Mouse (Mus musculus) 3T3-L1 (cell line): ENCODE data around the gene Tbl2.

ENCODE experiments used
- DNase-seq: peaks from one replicate; pipeline ENCODE4 v3.0.0-alpha.2; 2015; ENCODE audit warnings: low read depth, low spot score

Gene Tbl2

GRCm38 (mm10) chr5:135149820-135150178, 342 bp downstream of the Tbl2 start:
- DNase-seq, result peak; percentile 32

- peak; percentile 31 for DNase-seq
Measured at GRCm38 (mm10) chr5:135156496-135156895, 7.0 kb downstream of the Tbl2 start.

DNA sequence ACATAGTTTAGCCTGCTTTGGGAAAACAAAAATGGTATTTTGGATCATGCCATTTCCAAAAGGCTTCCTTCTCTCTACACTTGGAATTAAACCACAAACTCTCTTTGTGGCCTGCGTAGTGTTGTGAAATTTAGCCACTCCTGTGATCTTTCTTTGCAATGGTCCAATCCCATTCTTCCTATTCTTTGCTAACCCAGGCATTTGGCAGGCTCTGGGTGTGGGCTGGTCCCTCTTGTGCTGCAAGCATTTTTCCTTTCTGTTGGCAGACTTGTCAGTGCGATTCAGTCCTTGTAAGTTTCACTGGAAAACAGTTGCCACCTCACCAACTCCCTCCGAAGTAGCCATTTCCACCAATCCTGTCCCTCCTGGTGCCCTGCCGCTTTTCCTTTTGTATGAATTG, 11.8 kb downstream of the Tbl2 start:
- DNase-seq, result peak; percentile 56

DNA sequence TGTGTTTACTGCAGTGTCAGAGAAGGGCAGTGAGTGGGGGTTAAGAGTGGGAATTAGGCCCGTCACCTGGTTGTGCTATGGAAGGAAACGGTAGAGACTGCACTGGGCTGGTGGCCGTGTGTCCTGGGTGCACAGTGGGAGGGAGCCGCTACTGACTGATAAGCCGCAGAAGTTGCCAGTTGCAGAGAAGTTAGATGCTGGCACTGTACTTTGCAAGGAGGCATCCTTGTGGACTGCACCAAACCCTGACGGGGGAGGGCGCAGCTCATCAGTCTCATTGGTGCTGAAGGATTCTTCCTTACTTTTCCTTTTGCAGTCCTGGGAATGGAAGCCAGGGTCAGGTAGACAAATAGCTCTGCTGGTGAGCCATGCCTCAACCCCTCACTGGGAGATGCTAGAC, 12.2 kb downstream of the Tbl2 start:
- no peak for DNase-seq

DNA sequence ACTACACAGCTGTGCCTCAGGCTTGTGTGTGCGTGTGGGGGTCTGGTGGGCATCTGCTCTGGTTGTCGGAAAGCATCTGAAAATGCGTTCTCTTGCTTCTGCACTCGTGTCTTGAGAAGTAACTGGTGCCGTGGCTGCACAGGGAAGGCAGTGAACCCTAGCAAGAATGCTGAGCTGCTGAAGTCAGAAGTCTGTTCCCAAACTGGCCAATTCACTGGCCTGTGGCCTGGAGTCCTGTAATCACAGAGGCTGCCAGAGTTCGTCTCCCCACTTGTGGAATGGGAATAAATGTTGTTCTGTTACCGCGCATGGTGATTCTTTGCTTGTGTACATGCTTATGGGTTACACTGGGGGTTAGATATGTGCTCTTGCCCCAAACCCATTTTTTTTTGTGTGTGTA, 12.9 kb downstream of the Tbl2 start:
- DNase-seq, result no peak

- DNase-seq, result no peak
Measured at GRCm38 (mm10) chr5:135162821-135163220, 13.4 kb downstream of the Tbl2 start.

DNA sequence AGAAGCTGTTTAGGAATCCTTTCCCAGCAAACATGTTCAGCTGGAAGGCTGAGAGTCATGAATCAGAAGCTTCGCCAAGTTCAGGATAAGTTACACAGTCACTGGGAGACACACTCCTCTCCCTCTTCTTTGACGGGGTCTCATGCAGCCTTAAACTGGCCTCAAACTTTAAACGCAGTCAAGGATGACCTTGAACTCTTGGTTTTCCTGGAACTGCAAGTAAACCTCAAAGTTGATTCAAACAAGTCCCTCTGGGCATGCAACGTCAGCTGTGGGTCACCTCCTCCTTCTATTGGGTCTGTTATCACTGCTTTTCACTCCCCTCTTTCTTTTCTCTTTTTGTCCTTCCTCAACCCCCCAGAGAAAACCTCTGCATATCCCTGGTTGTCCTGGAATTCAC, 17.5 kb downstream of the Tbl2 start:
- no peak for DNase-seq

DNA sequence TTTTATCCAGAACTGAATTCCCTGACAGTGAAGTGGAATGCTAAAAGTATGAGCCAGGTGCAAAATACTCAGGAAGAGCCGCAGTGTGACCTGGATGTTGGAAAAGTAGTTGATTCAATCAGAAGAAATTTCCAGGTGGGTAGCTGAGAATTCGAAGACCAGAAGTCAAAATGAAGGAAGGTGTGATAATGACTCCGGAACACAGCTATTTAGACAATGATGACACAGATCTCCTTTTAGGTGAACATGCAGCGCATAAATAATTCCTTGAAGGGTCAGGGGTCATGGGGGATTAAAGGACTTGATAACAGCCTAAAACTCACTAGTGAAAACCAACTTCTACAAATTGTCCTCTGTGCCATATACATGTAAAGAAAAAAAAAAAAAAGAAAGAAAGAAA, 18.0 kb downstream of the Tbl2 start:
- no peak for DNase-seq

DNA sequence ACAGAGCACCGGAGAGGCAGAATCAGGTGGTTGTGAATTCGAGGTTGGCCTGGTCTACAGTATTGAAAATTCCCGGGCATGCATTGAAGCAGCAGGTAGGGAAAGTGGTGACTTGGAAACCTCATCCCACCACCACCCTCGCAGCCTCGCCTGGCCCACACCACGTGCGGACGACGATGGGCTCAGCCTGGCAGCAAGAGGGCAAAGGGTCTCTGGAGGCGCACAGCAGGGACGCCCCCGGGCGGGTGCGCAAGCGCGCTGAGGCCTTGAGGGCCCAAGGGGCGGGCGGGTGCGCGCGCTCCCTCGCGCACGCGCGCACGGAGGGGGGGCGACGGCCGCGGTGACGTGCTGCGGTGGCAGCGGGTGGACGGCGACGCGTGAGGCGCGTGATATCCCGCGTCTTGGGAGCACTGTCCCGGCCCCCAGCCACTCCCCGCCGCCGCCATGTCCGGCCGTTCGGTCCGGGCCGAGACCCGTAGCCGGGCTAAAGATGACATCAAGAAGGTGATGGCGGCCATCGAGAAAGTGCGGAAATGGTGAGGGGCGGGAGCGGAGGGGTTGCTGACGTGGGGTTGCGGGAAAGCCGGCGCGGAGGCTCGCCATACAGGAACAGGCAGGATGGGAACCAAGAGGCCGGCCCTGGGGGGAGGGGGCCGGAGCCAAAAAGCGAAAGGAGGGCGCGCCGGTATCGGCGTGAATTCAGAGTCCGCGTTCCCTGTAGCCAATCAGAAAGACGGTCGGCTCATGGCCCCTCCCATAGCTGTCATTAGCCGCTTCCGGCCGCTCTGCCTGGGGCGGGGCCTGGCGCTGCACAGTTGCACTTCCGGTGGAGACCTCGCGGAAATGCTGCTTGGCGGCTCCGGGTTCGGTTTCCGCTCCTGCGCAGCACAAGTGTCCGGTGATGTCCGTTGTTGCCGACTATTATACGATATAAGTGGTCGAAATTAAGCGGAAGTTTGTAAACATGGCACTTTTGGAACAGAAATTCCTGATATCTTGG, 18.9 kb downstream of the Tbl2 start, which contains the start of gene Bcl7b:
Gene Bcl7b (plus strand): TSS at position 221 of the 1,000 bp plus-strand sequence.
- DNase-seq, result peak; percentile 99

DNA sequence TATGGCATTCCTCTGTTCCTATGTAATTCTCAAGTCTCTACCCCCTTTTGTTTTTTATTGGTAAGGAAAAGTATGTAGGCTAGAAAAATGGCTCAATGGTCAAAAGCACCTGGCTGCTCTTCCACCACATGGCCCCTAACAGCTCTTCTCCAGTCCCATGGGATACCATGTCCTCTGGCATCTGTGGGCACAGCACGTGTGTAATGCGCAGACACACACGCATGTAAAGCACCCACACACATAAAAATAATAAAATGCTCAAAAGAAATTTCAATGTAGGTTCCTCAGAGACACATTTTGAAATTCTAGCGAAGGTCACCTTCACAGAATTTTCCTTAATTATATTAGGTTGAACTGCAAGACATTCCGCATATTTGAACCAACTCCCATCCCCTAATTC, 20.0 kb downstream of the Tbl2 start:
- DNase-seq, result peak; percentile 30

DNA sequence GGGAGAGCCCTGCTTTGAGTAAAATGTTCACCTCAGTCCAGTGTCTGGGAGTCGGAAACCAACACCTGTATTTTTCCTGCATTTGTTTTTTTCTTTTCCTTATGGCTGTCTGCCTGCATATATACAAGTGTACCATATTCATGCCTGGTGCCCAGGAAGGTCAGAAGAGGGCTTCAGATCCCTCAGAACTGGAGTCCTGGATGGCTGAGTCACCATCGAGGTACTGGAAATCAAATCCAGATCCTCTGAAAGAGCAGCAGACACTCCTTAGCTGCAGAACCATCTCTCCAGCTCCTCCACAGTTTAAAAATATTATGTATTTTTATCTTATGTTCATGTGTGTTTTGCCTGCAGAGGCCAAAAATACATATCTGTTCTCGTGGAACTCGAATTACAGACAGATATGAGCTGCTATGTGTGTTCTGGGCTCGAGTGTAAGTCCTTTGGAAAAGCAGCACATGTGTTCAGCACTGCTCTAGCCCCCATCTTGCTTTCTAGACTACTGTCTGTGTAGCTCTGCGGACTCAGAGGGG, 22.3 kb downstream of the Tbl2 start:
- peak; percentile 59 for DNase-seq

DNA sequence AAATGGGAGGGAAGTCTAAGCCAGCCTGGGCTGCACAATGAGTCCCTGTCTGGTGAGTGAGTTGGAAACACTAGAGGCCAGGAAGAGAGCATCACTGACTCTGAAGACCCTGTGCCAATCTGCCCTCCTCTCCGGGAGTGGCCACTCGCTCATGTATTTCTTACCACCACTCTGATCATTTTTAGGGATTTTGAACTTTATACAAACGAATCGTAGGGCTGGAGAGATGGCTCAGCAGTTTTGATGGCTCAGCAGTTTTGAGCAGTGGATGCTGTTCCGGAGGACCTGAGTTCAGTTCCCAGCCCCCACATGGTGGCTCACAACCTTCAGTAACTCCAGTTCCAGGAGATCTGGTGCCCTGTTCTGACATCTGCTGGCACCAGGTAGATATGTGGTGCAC, 23.5 kb downstream of the Tbl2 start:
- no peak for DNase-seq

DNA sequence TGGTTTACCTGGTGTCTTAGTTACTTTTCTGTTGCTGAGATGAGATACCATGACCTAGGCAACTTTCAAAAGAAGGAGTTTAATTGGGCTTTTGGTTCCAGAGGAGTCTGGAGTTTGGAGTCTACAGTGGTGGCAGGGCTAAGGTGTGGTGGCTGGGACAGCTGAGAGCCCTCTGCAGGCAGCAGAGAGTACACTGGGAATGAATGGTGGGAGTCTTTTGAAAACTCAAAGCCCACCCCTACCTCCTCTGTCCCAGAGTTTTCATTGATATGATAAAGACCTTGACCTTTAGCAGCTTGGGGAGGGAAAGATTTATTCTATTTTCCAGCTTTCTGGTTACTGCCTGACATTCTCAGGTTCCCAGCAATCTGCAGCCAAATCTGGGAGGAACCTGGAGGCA, 25.6 kb downstream of the Tbl2 start:
- no peak for DNase-seq

- DNase-seq, result no peak
Measured at GRCm38 (mm10) chr5:135178523-135178922, 29.1 kb downstream of the Tbl2 start.

DNA sequence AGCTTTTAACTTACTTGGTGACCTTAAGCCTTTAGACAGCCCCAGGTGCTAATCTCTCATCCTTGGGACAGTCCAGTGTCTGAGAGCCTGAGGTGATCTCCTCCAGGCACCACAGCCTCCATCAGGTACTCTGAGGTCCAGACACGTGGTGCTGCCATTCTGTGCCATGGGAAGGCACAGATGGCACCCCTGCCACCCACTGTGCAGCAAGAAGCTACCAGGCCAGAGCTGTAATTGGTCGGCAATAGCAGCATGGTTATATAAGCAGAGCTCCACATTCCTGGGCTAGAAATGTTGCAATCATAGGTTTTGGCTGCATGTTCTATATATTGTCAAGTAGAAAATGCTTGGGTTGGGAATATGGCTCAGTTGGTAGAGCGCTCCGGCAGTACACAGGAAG, 29.5 kb downstream of the Tbl2 start:
- no peak for DNase-seq

DNA sequence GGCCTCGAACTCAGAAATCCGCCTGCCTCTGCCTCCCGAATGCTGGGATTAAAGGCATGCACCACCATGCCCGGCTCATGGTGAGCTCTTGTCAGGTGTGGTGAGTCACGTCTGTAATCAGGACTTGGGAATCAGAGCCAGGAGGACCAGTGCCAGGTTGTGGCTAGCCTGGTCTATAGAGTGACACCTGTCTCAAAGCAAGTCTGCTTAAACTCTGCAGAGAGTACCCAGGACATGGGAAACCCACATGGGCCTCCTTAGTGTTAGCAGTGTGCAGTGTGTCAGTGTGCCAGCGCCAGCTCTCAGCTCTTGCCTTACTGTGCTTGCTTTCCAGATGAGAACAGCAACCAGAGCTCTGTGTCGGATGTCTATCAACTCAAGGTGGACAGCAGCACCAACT, 30.2 kb downstream of the Tbl2 start:
- DNase-seq, result no peak

DNA sequence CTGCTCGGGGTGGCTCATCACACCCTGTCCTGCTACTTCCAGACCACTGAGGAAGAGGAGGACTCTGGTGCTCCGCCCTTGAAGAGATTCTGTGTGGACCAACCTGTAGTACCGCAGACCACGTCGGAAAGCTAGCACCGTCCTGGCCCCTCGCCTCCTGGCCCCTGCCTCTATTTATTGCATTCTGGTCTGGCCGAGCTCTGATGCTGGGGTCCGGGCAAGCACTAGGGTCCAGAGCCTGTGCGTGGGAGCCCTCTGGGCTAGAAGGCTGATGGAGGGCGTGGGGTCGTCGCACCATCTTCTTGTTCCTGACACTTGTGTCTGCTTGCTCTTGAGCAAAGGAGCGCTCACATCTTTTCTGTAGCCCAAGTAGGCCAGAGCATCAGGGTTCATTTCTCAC, 31.3 kb downstream of the Tbl2 start:
- DNase-seq, result no peak

DNA sequence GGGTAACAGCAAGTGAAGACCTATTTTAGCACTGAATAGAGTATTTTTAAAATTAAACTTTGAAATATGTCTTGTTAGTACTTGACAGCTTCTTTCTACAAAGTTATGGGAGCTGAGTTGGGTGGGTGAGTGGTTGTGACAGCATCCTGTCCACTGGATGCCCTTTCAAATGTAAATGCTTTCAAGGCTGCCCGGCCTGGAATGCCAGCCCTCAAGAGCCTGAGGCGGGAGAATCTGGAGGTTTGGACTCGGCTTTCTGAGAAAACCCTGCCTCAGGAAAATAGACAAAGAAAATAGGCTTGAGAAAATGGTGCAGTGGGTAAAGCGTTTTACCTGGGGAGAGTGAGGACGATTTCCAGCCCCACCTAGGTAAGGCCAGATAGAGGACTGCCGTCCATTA, 32.3 kb downstream of the Tbl2 start:
- DNase-seq, result no peak

GRCm38 (mm10) chr5:135183131-135183861, 33.8 kb downstream of the Tbl2 start:
- DNase-seq, result no peak

DNA sequence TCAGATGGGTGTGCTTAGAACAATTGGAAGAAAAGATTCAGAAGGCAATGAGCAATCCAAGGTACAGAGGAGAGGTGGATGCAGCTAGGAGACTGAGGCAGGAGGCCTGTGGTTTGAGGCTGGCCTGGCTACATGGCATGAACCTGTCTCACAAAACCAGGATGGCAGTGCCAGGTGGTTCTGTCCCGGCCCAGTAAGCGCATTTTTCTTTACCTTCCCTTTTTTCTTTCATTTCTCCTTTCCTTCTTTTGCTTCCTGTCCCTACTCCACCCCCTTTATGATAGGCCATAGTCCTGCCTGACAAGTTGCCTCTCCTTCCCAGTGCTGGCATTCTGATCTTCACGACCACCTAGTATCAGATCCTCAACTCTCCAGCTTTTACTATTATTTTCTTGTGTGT, 35.6 kb downstream of the Tbl2 start:
- DNase-seq, result no peak

GRCm38 (mm10) chr5:135185596-135185995, 36.1 kb downstream of the Tbl2 start:
- peak; percentile 72 for DNase-seq

DNA sequence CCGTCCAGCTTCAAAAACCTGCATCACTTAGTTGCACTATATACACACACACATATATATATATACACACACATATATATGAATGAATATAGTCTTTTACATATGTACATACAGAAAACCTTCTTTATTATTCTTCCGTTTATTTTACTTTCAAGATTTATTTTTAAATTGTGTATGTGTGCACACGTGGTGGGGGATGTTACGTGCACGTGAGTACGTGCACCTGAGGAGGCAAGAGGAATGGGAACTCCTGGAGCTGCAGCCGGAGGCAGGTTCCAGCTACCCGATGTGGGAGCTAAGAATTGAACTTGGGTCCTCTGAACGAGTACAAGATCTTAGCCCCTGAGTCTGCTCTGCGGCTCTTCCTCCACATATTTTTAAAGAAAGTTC, 36.8 kb downstream of the Tbl2 start:
- DNase-seq, result no peak
